Mouse (Mus musculus): Measurements from ENCODE around the gene Mrvi1. TPM values are rescaled to one million over a fixed set of nuclear protein-coding genes. Genes with fewer than 3 reads are reported as not detected.

Mrvi1 gene
- 1.5 TPM for polyA plus RNA-seq (2017; shearing (Covaris generic))

DNA sequence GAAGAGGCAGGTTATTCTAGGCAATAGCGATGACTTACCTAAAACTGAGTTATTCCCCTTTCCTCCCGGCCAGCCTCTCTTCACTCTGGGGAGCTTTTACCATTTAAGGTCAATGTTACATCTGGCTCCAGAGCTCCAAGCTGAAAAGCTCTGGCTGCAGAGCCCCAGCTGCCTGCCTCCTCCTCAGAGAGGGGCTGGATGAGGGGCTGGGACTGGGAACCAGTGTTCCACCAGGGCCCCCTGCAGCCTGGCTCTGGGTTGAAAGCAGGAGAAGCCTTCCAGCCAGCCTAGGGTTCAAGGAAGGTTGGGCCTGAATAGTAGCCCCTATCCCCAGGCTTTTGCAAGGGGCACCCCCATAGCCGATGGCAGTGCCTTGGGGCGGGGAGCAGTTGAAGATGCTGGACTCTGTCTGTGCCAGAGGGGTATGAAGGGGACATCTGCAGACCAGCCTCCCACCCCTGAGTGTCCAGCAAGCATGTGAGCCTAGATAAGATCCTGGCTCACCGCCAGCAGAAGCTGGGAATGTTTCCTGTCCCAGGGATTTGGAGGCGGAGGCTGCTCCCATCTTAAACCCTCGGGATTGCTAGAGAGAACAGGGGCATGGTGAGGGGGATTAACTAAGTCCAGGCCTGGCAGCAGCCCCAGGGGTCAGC is at the start of gene Mrvi1:
Gene Mrvi1 (minus strand): TSS at position 409 of the 653 bp plus-strand sequence.

DNA sequence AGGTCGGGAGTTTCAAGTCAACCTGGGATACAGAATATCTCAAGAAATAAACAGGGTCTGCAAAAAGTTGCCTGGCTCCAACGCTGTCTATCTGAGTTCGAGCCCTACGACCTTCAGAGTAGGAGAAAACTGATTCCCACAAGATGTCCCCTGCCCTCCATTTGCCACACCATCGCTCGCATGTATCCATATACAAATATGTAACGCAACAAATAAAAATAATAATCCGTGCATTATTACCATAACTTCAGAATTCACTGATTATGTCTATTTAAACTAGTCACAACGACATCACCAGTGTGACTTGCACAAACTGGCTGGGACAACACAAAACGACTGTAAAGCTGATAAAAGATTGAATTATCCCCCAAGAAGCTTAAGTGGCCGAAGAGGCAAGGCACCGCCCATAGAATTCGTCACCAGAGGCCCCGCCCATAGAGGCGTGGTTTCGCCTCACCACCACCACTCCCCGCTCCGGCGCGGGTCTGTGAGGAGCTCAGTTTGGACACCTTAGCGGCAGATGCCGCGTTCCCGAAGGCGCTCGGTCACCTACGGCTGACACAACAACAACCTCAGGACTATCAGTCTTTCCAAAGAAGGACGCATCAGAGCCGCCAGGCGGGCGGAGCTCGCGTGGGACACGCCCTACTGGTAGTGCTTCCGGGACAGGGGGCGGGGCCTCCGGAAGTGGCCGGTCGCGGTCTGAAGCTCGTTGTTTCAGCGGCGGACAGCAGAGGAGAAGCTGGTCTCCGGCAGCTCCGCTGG is 46.2 kb upstream of the Mrvi1 start, which contains the start of gene Ctr9:
Gene Ctr9 (plus strand): TSS at position 671 of the 765 bp plus-strand sequence.

DNA sequence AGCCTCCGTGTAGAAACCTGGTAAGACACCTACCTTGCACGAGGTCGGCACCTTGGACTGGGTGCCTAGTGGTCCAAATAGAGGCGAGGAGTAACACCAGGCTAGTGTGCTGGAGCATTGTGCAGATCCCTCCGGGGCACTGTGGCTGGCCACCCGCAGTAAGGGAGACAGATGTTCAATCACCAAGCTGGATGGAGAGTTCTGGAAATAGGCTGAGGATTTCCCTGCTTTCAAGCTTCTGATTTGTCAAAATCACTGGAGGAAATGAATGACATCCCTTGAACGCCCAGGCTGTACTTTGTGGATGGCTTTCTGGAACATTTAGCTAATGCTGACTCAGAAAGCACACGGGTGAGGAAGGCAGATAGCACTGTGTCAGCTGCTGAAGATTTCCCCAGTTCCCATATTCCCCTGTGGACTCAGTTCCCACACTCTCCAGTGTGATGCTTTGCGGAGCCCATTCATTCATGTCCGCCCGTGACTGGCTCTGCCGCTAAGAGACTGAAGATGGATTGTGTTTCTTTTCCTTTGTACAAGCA is 119.4 kb downstream of the Mrvi1 start, which contains the start of gene Lyve1:
Gene Lyve1 (minus strand): TSS at position 489 of the 539 bp plus-strand sequence.

DNA sequence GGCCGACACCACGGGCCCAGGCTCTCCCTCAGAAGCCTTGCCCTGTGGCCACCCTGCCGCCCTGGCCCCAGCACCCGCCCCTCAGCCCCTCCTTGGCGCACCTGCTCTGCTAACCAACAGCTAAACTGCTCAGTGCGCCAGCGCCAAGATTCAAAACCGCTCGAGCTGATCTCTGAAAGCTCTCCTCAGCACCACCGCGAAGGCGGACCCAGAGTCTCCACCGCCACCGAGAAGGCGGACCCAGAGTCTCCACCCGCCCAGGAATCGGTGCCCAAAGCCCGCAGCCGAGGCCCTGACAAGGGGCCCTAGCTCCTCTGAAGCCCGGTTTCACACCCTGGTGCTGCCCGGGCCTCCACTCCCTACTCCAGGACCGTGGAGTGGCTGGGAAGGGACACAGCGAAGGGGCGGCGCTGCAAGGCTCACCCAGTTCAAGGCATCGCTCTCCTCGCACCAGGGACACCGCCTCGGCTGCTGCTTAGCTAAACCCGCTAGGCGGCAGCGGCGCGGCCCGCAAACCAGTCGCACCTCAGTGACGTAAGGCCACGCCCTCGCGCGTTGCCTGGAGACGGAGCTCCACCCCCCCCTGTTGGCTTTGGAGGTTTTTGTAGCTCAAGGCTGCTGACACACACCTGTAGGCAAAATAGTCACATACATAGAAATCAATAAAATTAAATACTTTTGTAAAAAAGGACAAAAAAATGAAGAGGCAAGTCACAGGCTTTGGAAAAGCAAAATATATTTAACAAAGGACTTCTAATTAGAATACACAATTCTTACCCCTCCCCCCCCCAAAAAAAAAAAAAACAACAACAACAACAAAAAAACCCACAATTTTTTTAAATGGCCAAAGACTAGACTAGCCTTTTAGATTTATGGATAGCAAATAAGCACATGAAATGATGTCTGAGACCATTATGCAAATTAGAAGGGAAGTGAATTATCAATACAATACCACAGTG is 138.1 kb downstream of the Mrvi1 start, which contains the start of gene Rnf141:
Gene Rnf141 (minus strand): TSS at position 542 of the 959 bp plus-strand sequence.

Other genes starting within 250 kb of the Mrvi1 start
- 3.5 TPM for gene Ampd3, start 214.3 kb downstream of the Mrvi1 start, polyA plus RNA-seq (2017; shearing (Covaris generic))
- 18.3 TPM for gene Rnf141, start 138.0 kb downstream of the Mrvi1 start, polyA plus RNA-seq (2017; shearing (Covaris generic))
- gene Lyve1, start 119.2 kb downstream of the Mrvi1 start, polyA plus RNA-seq (2017; shearing (Covaris generic)) = not detected
- 76.2 TPM for gene Ctr9, start 46.5 kb upstream of the Mrvi1 start, polyA plus RNA-seq (2017; shearing (Covaris generic))
- gene Eif4g2, start 100.6 kb upstream of the Mrvi1 start, polyA plus RNA-seq (2017; shearing (Covaris generic)) = 1,014 TPM

All from activated CD4-positive, CD25-positive, alpha-beta regulatory T cell, adult 9 weeks (primary cell).